Mouse (Mus musculus): ENCODE data around the gene Olfr555. TPM values are rescaled to one million over a fixed set of nuclear protein-coding genes. Genes with fewer than 3 reads are reported as not detected.

Olfr555 gene
- total RNA-seq, 2 experiments from 2014 or later, result not detected

Other genes with a start within 250 kb of the Olfr555 start
- 10 to 100 TPM; 14.5 TPM for gene Rrm1, start 217.1 kb upstream of the Olfr555 start, total RNA-seq (2021)
- gene Olfr543, start 177.1 kb upstream of the Olfr555 start, total RNA-seq (2021), result not detected
- not detected for gene Olfr544, start 170.5 kb upstream of the Olfr555 start, total RNA-seq (2021)
- gene Olfr545, start 159.2 kb upstream of the Olfr555 start, total RNA-seq (2021), result not detected
- not detected for gene Olfr547, start 124.1 kb upstream of the Olfr555 start, total RNA-seq (2021)
- gene Olfr548-ps1, start 117.9 kb upstream of the Olfr555 start, total RNA-seq (2021), result not detected
- gene Olfr549, start 109.0 kb upstream of the Olfr555 start, total RNA-seq (2021), result not detected
- gene Trim21, start 93.3 kb upstream of the Olfr555 start, total RNA-seq (2021), result 1 to 10 TPM; 1.8 to 2.9 TPM
- gene Olfr550, start 87.4 kb upstream of the Olfr555 start, total RNA-seq (2021), result under 1 TPM; 0.24 to 0.51 TPM
- gene Olfr551, start 66.9 kb upstream of the Olfr555 start, total RNA-seq (2021), result not detected
- gene Olfr552, start 61.1 kb upstream of the Olfr555 start, total RNA-seq (2021), result not detected
- gene Olfr553, start 40.6 kb upstream of the Olfr555 start, total RNA-seq (2021), result not detected
- gene Olfr554, start 20.4 kb upstream of the Olfr555 start, total RNA-seq (2021), result not detected
- gene Olfr556, start 6.1 kb downstream of the Olfr555 start, total RNA-seq (2021), result not detected
- 1 to 10 TPM; 4.9 to 5.4 TPM for gene Trim68, start 28.5 kb downstream of the Olfr555 start, total RNA-seq (2021)
- not detected for gene Olfr557, start 37.1 kb downstream of the Olfr555 start, total RNA-seq (2021)
- gene Olfr558, start 43.4 kb downstream of the Olfr555 start, total RNA-seq (2021), result under 1 TPM; 0.15 to 0.32 TPM
- not detected for gene Olfr33, start 60.2 kb downstream of the Olfr555 start, total RNA-seq (2021)
- gene Olfr559, start 68.7 kb downstream of the Olfr555 start, total RNA-seq (2021), result not detected
- gene Olfr560, start 100.5 kb downstream of the Olfr555 start, total RNA-seq (2021), result not detected
- under 1 TPM; 0.51 to 0.55 TPM for gene Olfr78, start 100.6 kb downstream of the Olfr555 start, total RNA-seq (2021)
- gene Olfr561, start 112.4 kb downstream of the Olfr555 start, total RNA-seq (2021), result not detected
- not detected for gene Olfr564, start 144.7 kb downstream of the Olfr555 start, total RNA-seq (2021)
- gene Olfr566, start 199.9 kb downstream of the Olfr555 start, total RNA-seq (2021), result not detected
- not detected for gene Olfr568, start 218.3 kb downstream of the Olfr555 start, total RNA-seq (2021)
- not detected for gene Olfr569, start 232.1 kb downstream of the Olfr555 start, total RNA-seq (2021)
- gene Olfr570, start 235.8 kb downstream of the Olfr555 start, total RNA-seq (2021), result not detected